Mouse (Mus musculus) kidney, adult 18-20 months (tissue): ENCODE measurements around the gene Sdf4.

ENCODE experiments used
- DNase-seq: peaks from one replicate; pipeline ENCODE4 v3.0.0; 2021

Gene Sdf4

GRCm38 (mm10) chr4:156013637-156014036 is 21.0 kb downstream of the Sdf4 start, which contains the start of gene Tnfrsf4:
Tnfrsf4 (plus strand) TSS chr4:156013843.
- no peak for DNase-seq

DNA sequence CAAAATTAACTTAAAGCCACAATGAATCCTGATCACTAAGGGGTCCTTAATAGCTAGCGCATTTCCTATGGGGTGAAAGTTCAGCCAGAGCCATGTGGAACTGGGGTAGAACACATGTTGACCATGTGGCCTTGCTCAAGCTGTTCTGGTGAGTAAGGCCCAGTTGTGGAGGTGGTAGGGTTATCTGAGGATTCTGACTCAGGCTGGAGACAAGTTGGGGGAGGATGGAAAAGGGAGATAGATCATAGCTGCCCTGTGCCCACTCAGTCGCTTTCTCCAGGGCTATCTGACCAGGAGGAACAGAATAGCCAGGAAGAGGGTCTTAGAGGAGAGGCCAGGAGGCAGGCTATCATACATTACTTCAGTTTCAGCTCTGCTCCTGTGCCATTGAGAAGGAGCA is 21.8 kb downstream of the Sdf4 start:
- DNase-seq, result no peak

GRCm38 (mm10) chr4:156019771-156020170 is 27.1 kb downstream of the Sdf4 start:
- no peak for DNase-seq

- no peak for DNase-seq
Observed at GRCm38 (mm10) chr4:156021381-156021780, 28.7 kb downstream of the Sdf4 start.

DNA sequence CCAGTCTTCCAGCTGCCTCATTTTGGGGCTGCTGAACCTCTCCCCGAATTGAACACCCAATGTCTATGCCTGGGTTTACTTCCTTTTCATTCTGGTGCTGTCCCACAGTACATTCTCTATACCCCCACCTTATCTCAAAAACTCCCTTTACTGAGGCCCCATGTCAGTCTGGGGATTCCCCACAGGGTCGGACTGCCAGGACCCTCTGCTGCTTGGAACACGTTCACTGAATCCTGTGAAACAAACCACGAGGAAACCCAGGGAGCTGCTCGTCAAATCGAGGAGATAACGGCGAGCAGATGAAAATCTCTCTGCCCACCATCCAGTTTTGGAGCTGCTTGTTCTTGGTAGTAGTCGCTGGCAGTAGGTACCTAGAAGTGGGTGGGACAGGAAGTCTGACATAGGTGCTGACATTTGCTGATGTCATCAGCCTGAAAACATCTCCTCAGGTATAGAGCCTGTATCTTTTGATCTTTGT is 29.3 kb downstream of the Sdf4 start:
- no peak for DNase-seq

DNA sequence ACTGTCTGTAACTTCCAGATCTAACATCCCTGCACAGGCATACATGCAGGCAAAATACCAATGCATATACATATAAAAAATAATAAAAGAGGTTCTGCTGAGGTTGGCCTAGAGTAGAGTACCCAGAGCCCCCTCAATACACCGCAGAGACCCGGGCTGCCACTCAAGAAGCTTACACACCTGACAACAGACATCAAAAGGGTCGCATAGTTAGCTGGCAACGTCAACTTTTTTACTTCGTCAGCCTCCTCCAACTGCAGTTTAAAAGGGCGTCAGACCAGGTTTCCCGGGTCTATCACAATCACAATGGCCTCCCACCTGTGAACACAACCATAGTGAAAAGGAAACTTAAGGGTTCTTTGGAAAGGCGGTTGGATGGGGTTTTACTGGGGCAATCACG is 30.8 kb downstream of the Sdf4 start:
- DNase-seq, result no peak

DNA sequence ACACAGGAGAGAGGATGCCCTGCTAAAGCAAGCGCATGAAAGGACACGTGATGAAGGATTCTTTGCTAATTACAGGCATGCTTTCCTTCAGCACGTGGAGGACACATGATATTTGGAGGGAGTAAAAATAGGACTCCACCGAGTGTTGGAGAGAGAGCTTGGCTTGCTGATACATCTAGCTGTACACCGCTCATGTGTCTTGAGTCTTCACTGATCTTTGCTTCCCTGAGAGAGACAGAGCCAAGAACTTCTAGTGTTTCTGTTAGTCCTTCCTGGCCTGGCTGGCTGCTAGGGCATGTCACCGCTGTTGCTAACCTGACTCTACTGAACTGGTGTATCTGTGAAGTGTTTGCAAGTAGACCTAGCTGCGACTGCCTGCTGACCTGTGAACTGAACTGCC is 31.5 kb downstream of the Sdf4 start:
- no peak for DNase-seq

DNA sequence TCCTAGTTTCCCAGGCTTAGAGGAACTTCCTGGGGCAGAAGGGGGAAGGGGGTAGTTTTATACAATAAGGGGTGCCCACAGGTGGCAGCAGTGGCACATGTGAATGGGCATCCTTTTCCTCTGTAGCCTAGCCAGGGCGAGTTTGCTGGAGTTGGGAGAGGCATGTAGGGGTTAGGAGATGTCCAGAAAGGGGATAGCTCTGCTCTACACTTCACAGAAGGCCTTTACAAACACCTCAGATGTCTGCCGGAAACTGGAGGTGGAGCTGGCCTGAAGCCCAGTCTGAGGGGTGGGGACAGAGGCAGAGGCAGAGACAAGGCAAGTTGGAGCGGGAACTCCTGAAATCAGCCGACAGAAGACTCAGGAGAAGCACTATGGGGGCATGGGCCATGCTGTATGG is 33.3 kb downstream of the Sdf4 start, which contains the start of gene Tnfrsf18:
Gene Tnfrsf18, plus strand, starts transcription at position 152 of the 400 bp plus-strand sequence.
- peak; percentile 40 for DNase-seq

DNA sequence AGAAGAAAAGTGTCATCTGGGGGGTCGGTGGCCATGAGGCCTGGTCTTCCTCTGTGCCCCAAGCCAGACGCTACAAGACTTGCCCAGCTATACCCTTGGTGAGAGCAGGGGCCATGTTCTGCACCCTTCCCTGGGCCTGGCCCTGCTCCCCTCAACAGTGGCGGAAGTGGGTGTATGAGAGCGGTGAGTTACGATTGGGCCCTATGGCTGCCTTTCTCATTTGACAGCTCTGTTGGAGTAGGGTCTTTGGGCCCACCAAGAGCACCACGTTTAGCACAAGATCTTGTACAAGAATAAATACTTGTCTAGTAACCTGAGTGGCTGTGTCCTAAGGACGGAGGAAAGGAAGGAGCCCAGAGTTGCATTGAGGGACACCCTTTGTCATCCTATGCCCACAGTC is 35.9 kb downstream of the Sdf4 start:
- no peak for DNase-seq

DNA sequence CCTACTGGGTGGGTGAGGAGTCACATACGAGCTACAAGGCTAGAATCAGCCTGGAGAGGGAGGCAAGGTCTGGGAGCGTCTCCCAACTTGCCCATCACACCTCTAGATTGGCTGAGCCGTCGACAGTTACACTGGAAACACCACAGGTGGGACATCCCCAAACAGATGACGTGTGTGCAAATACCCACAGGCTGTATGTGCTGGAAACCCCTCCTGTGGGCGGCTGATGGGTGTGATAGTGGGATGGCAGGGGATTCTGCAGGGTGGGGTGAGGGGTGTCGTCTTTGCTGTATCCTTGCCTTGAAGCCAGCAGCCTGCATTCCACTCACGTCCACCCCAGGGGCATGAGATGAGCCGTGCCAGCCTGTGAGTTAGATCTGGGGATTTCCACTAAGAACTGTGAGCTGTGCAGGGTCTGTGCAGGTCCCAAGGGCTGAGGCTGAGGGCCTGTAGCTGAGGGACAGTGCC is 38.0 kb downstream of the Sdf4 start:
- no peak for DNase-seq

DNA sequence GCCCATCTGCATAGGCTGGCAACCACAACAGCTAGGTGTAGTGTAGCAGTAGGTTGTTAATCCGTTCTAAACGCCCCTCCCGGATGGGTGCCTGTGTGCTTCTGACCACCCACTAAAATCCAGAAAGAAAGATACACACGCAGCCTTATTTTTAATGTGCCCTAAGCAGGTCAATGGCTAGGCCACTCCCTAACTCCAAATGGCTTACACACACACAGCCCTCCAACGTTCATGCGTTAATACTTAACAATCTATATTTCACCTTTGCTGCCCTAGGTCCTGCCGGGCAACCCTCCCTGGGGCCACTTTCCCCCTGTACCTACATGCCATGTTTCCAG is 38.6 kb downstream of the Sdf4 start:
- DNase-seq, result no peak

- peak; percentile 77 for DNase-seq
Observed at GRCm38 (mm10) chr4:156031593-156032391, 39.1 kb downstream of the Sdf4 start.

DNA sequence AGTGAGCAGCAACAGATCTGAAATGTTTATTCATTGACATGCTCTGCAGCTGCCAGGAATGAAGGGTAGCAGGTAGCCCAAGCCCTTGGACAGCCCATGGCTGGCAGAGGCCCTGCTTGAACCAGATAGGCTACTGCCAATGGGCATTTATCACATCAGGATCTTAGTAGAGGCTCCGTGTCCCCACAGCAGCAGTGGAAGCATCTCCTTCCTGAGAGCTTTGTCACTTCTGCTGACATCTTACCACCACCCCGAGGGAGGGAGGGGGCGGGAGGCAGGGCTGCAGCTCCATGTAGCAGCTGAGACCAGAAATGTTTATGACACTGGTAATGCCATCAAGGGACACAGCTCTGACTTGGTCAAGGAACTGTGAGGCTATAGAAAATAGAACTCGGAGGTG is 40.2 kb downstream of the Sdf4 start:
- no peak for DNase-seq

DNA sequence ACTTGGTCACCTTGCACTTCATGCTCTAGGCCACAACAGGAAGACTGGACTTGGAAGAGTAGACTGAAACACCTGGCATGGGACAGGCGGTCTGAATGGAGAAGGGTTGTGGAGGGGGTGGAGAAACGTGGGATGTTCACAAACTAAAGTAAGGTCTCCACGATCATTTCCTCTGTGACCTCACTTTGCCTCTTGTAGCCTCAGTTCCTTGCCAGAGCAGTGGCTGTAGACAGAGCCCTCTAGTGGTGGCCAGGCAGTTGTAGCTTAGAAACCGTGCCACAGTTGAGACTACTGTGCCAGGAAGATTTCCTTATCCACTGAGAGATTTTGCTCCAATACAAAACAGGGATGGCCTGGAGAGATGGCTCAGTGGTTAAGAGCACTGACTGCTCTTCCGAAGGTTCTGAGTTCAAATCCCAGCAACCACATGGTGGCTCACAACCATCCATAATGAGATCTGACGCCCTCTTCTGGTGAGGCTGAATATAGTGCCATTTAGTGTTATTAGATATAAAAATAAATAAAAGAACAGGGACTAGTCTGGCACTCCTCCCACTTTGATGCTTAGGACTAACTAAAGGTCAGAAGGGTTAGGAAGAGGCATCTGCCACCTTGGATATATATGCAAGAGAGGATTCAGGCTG is 40.9 kb downstream of the Sdf4 start:
- peak; percentile 50 for DNase-seq

DNA sequence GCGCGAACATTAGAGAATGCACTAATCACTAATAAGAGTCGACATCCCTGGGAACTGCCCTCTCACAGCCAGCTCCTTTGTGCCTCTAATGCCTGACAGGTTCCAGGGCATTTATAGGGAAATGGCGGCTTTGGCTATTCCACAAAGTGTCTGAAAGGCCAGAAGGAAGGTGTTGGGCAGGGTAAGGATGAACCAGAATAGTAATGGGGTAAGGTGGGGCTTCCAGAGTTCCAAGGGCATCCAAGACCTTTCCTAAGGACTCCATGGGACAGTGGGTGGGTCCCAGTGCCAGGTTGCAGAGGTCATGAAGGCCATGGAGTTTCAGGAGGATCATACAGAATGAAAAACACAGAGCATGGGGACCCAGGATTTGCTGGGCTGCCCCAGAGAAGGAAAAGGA is 41.6 kb downstream of the Sdf4 start:
- no peak for DNase-seq

DNA sequence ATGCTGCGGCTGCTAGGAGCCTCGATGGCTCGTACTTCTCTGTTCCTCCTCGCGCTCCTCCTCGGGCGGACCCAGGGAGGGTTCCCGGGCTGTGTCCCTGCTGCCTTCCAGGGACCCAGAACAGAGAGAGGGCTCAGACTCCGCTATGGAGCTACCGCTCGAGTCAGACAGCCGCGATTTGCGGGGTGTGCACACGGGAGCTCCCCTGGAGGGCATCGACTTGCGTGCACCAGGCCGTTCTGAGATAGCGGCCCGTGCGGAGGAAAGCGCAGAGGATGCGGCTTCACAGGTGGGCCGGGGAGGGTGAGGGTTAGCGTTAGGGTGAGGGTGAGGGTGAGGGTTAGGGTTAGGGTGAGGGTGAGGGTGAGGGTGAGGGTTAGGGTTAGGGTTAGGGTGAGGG is 42.2 kb downstream of the Sdf4 start:
- DNase-seq, result no peak

- DNase-seq, result no peak
Observed at GRCm38 (mm10) chr4:156044754-156045153, 52.1 kb downstream of the Sdf4 start.

DNA sequence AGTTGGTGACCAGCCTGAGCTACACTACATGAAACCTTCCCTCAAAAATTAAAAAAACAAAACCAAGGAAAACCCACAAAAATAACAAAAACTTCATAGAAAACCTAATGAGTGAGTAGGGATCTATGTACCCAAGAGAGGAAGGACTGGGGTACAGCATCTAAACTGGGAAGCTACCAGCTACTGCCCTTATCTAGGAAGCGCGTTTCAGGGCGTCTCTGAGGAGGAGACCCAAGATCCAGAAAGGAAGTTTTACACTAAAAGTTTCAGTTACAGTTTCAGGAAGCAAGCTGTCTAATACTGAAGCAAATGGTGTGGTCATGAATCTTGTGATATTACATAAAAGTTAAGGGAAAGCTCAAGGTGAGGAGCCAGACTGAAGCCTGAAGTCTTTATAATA is 57.1 kb downstream of the Sdf4 start:
- DNase-seq, result no peak

DNA sequence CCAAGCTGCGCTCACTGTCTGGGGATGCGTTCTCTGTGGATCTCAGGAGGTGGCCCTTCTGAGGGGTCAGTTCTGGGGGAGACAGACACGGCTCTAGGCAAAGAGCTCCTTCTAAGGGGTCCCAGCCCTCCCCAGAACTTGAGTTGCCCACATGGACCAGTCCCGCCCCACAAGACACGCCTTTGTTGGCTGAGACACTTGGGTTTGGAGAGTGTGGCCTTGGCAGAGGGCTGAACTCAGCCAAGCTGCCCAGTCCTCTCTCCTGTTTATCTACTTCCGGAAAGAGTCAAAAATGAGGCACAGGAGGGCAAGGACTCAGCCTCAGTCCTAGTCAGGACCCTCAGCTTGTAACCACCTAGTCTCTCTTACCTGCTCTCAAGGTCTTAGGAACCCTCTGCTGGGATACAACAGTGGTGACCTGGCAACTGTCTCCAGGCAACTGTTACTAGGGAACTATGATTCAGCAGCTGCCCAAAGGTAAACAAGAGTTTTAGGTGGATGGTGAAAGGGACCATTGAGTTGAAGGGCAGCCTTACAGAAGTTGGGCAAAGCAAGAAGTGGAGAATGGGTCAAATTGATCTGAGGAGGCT is 57.8 kb downstream of the Sdf4 start:
- DNase-seq, result no peak

DNA sequence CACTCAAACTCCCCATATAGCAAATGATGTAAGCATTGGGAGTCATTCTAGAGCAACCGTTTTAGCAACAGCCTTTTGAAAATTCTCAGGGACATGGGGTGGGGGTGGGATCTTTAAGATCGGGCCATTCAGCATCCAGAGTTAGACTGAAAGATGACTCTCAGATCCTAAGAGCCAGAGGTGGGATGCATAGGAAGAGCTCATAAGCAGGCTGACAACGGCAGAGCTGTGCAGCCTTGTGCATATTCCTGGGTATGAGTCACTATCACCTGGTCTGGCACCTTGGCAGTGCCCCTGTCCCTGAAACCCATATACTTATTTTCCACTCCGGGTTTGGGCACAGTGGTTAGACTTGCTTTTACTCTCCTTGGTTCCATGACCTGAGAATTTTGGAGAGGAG is 60.4 kb downstream of the Sdf4 start:
- no peak for DNase-seq

- no peak for DNase-seq
Observed at GRCm38 (mm10) chr4:156054130-156054529, 61.5 kb downstream of the Sdf4 start.

DNA sequence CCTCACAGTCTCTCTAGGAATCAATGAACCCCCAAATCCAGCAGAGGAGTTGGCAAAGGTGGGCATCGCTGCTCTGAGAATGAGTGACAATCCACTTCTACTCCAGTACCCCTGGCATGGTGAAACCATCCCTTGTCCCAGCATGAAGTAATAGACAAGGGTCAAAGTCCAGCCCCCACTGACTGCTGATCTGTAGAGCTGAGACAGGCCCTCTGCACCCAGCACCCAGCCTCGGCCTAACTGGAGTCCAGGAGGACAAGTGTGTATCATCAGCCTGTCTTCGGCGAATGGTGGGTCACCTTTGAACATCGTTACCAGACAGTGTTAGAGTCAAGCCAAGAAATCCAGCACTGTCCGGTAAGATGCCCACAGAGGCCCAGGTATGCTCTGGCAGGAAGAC is 61.9 kb downstream of the Sdf4 start:
- peak; percentile 49 for DNase-seq

DNA sequence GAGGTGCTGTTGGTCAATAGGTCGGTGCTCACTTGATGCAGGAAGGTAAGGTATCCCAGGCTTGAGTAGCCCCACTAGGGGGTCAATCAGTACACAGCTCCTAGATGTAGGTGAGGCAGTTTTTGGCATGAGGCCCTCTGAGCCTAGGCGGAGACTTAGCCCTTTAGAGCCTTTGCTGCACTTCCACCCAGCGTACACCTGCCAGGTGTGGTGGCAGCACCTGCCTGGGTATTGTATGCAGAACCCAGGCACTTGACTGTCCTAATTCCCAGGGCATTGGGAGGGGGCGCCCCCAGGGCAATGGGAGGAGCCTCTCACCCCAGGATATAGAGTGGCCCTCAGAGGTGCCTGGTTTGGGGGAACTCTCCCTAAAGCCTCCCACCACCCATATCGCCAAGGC is 62.5 kb downstream of the Sdf4 start:
- no peak for DNase-seq

GRCm38 (mm10) chr4:156057702-156058101 is 65.0 kb downstream of the Sdf4 start:
- peak; percentile 32 for DNase-seq
